Mouse (Mus musculus) spleen, adult 2 months (tissue): Measurements from ENCODE around the gene Bhlhe41. TPM values are rescaled to one million over a fixed set of nuclear protein-coding genes. Genes with fewer than 3 reads are reported as not detected.

ENCODE experiments used
- DNase-seq, 2 experiments: peaks; one replicate each; pipeline versions ENCODE4 v3.0.0 to v3.0.0-alpha.2; 2012 to 2021; ENCODE audit warnings: low spot score in 2 of 2, low read depth in 1 of 2
- H3K27ac ChIP-seq: fragments of 200-500 bp; 2 replicates; pipeline ENCODE4 v1.5.1; 2012; ENCODE audit warnings: low read length, inconsistent platforms; ENCODE audit not compliant: insufficient read depth
- H3K27me3 ChIP-seq: fragments of 200-500 bp; 2 replicates; pipeline ENCODE4 v1.6.1; 2012; ENCODE audit warnings: mild to moderate bottlenecking, moderate library complexity, low read length, inconsistent platforms; ENCODE audit not compliant: control insufficient read depth, insufficient read depth
- H3K36me3 ChIP-seq: fragments of 200-500 bp; 2 replicates; pipeline ENCODE4 v1.6.1; 2012; ENCODE audit warnings: mild to moderate bottlenecking, low read length, inconsistent platforms; ENCODE audit not compliant: control insufficient read depth, insufficient read depth
- H3K4me1 ChIP-seq: fragments of 200-500 bp; 2 replicates; pipeline ENCODE4 v1.6.1; 2011; ENCODE audit warnings: inconsistent platforms; ENCODE audit not compliant: control insufficient read depth, insufficient read depth, insufficient read length
- H3K4me3 ChIP-seq: fragments of 200-500 bp; 2 replicates; pipeline ENCODE4 v1.5.1; 2011; ENCODE audit warnings: mild to moderate bottlenecking, inconsistent platforms; ENCODE audit not compliant: insufficient read depth, insufficient read length; ENCODE audit errors: extremely low read depth
- CTCF ChIP-seq: fragments of 200-500 bp; IDR thresholded peaks from 2 replicates; pipeline ENCODE4 v1.5.1; 2011; ENCODE audit warnings: mild to moderate bottlenecking, inconsistent platforms; ENCODE audit not compliant: insufficient read depth, insufficient read length, insufficient replicate concordance; ENCODE audit errors: extremely low read depth
- POLR2A ChIP-seq: fragments of 200-500 bp; IDR thresholded peaks from 2 replicates; pipeline ENCODE4 v1.6.1; 2011; ENCODE audit warnings: low read depth, low read length, inconsistent platforms
- WGBS: fragments of 180-500 bp; shearing (Covaris S2); methylation state at CpG from one replicate; pipeline ENCODE4 v1.1.7; 2018; 5-methylcytosine and 5-hydroxymethylcytosine counted together
- polyA plus RNA-seq: library from polyadenylated mRNA; depleted of rRNA; stranded (reverse); fragments of >200 nt; gene quantifications from 2 replicates; pipeline ENCODE4 v1.2.3, GENCODE M21; 2012; rRNA removed

Gene Bhlhe41
- 5.8 and 8.1 TPM in 2 replicates for polyA plus RNA-seq

GRCm38 (mm10) chr6:145865289-145865885 is at the start of gene Bhlhe41:
Gene Bhlhe41 (minus strand): TSS chr6:145865558.
- peak within 1 kb of the TSS; percentile 61 for H3K27ac ChIP-seq
- 1% methylated on average over 56 of the region's 57 CpGs for WGBS
- no peak for TF ChIP-seq POLR2A
- no peak for TF ChIP-seq CTCF
- DNase-seq, result peak in 1 of 2 experiments; percentile 31
- H3K36me3 ChIP-seq, result no peaks in the 10 kb centered on the region
- H3K27me3 ChIP-seq, result peaks cover 5% of the 10 kb centered on the region
- peak within 1 kb of the TSS; percentile 71 for H3K4me3 ChIP-seq
- peaks cover 18% of the 10 kb centered on the region for H3K4me1 ChIP-seq

DNA sequence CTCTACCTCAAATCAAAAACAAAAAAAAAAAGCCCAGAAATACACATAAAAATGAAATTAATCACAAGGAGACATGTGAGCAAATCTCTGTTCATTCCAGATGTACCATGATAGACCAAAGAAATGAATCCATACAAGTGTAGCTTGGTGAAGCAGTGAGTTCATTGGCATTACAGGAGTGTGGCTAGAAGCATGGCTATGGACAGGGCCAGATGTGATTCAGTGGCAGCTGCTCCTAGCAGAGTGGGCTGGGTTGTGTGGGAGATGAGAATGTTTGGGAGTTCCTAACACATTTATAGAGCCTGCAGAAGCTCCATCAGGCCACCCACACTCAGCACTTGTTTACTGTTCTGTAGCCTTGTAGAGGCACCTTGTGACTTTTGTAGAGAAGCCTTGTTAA is 46.9 kb upstream of the Bhlhe41 start:
- DNase-seq, result no peak
- H3K4me1 ChIP-seq, result no peaks in the 10 kb centered on the region; the same call in 1 of the 2 replicates
- H3K36me3 ChIP-seq, result no peaks in the 10 kb centered on the region
- H3K27ac ChIP-seq, result no peak overlapping the region
- H3K27me3 ChIP-seq, result no peaks in the 10 kb centered on the region
- TF ChIP-seq CTCF (no peak), POLR2A (no peak)
- H3K4me3 ChIP-seq, result no peak overlapping the region

DNA sequence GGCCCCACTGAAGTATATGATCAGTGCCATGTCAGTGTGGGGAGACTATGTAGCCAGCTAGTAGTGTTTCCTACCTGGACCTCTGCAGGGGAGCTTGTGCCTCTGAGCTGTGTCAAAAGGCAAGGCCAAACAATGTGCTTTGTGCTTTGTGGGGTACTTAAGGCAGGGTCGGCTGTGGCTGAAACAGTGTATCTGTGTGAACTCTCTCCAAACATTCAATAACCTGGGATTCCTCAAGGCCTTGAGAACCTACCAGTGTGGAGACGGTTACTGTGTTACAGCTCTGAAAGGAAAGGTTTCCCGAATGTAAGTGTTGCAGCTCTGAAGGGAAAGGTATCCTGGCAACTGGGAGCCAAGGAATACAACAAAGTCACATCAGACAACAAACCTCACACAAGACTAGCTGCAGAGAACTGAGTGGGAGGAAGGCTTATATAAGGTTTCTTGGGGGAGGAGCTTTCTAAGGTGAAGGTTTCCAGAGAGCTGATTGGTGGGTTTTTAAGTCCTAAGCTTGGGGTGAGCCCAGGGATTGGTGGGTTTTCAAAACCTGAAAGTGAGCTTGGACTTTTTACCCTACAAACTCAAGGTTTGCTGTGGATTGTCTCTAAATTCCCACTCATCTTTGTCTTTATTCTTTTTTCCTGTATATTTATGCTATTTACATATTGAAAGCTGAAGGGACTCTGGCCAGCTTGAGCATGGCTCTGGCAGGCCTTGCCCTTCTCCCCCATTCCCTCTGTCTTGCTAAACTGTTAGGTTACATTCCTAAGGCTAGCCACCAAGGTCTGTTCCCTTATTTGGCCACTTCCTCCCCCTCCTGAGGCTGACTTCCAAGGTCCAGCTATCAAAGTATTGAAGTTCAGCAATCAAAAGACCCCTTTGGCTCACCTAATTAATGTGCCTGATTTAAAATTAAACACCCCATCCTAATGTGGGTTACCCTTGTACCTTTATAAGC is 45.4 kb upstream of the Bhlhe41 start:
- TF ChIP-seq POLR2A (no peak), CTCF (no peak)
- H3K4me3 ChIP-seq, result no peak overlapping the region
- H3K36me3 ChIP-seq, result no peaks in the 10 kb centered on the region
- peaks cover 5% of the 10 kb centered on the region; the same call in 1 of the 2 replicates for H3K4me1 ChIP-seq
- no peaks in the 10 kb centered on the region for H3K27me3 ChIP-seq
- no peak overlapping the region for H3K27ac ChIP-seq
- WGBS, result 94% methylated on average over 3 of the region's 3 CpGs
- DNase-seq, result no peak

- Histone ChIP-seq H3K27ac (no peak overlapping the region), H3K4me1 (peaks cover 6% of the 10 kb centered on the region; the same call in 1 of the 2 replicates), H3K4me3 (no peak overlapping the region), H3K27me3 (no peaks in the 10 kb centered on the region), H3K36me3 (no peaks in the 10 kb centered on the region)
- 22% methylated on average over 4 of the region's 4 CpGs for WGBS
- DNase-seq, result no peak
- no peak for TF ChIP-seq POLR2A
- TF ChIP-seq CTCF, result no peak
These were observed 44.6 kb upstream of the Bhlhe41 start for GRCm38 (mm10) chr6:145909943-145910342.

GRCm38 (mm10) chr6:145906096-145906890 is 40.9 kb upstream of the Bhlhe41 start:
- Histone ChIP-seq H3K4me3 (no peak overlapping the region), H3K4me1 (peaks cover 6% of the 10 kb centered on the region; the same call in 1 of the 2 replicates), H3K27ac (no peak overlapping the region), H3K36me3 (no peaks in the 10 kb centered on the region), H3K27me3 (no peaks in the 10 kb centered on the region)
- no peak for DNase-seq
- TF ChIP-seq POLR2A (no peak), CTCF (no peak)
- WGBS, result 49% methylated on average over 7 of the region's 7 CpGs

DNA sequence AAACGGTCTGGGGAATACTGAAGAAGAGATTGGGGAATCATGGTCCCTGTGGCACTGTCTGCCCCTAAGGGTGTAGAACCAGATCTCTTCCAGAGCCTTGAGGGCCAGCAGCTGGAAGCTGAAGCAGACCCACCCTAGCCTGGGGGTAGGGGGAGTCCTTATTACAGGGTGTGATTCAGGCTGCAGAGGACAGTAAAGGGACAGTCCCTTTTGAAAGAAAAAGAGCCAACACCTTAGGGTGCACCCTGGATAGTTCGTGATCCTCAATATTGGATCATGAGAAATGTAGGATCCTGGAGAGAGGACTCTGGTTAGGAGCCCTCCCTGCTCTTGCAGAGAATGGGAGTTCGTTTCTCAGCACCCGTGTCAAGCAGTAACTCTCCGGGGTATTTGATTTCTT is 39.3 kb upstream of the Bhlhe41 start:
- DNase-seq, result no peak
- Histone ChIP-seq H3K4me1 (peaks cover 6% of the 10 kb centered on the region; the same call in 1 of the 2 replicates), H3K27ac (no peak overlapping the region), H3K36me3 (no peaks in the 10 kb centered on the region), H3K27me3 (no peaks in the 10 kb centered on the region), H3K4me3 (no peak overlapping the region)
- 56% methylated on average over 5 of the region's 5 CpGs for WGBS
- TF ChIP-seq CTCF (no peak), POLR2A (no peak)
